In the genomic region with DNA sequence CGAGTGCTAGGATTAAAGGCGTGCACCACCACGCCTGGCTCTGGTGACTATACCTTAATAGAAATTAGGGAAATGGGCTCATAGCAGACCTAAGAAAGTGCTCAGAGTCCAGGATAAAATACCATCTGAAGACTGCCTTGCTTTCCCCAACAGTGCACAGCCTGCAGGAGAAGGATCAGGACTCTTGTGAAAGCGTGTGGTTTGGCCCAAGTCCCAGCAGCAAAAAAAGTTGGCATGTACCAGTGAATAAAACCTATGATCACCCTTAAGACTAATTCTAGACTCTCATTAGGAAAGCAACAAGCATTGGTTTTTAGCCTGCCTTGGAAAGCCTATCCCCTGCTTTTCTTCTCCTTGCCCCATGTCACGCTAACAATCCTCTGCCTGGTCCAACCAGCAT, we compare ENCODE assay signal across 16 mouse cellular contexts. TPM values are rescaled to one million over a fixed set of nuclear protein-coding genes. Genes with fewer than 3 reads are reported as not detected.
DNase-seq lines count a peak whose midpoint lies in the region; ATAC-seq and TF ChIP-seq lines count a peak whose summit lies in the region.
"Had no signal": no experiment of that assay in that cellular context is flagged by ENCODE, and none has a peak within 500 bp of the region (broad histone marks: within the 10 kb centered on the region; RNA-seq: fewer than 3 reads in every experiment).

No protein-coding gene starts in this region.

- H3K27ac ChIP-seq in forebrain, postnatal 0 days (ENCODE audit: low read depth, low read length), result no peak overlapping the region
- H3K27ac ChIP-seq: intestine, embryonic 15.5 days; liver, embryonic 12.5 days; stomach, postnatal 0 days had no signal

- H3ac ChIP-seq in C2C12 (ENCODE audit: control insufficient read depth, insufficient read length, low read depth), result no peak overlapping the region

- H3K9ac ChIP-seq in forebrain, postnatal 0 days, result no peak overlapping the region
- H3K9ac ChIP-seq: intestine, embryonic 15.5 days; liver, embryonic 12.5 days had no signal

- H3K79me2 ChIP-seq in C2C12 (ENCODE audit: control insufficient read depth, insufficient read depth), result peaks cover 8% of the 10 kb centered on the region

- ATAC-seq in forebrain, postnatal 0 days, result no peak
- ATAC-seq: intestine, embryonic 15.5 days; liver, embryonic 12.5 days had no signal

- no peak for TF ChIP-seq CTCF in C2C12 (IDR thresholded peaks at IDR 0.05; ENCODE audit: control insufficient read depth, insufficient read depth, insufficient read length)
- no peak for TF ChIP-seq CTCF in forebrain, postnatal 0 days (IDR thresholded peaks at IDR 0.05; ENCODE audit: low read depth)

- intact Hi-C loops in gastrocnemius, postnatal 36 days (cut with DNase I), result no loop called here
- intact Hi-C loops in left cerebral cortex, postnatal 4 days (cut with DNase I), result no loop called here

- no peak overlapping the region for H3K4me3 ChIP-seq in C2C12 (ENCODE audit: insufficient read depth, poor library complexity, severe bottlenecking)
- no peak overlapping the region for H3K4me3 ChIP-seq in forebrain, postnatal 0 days (ENCODE audit: low read depth, low read length)
- H3K4me3 ChIP-seq: intestine, embryonic 15.5 days; liver, embryonic 12.5 days; megakaryocyte, embryonic 14.5 days had no signal

- no peaks in the 10 kb centered on the region for H3K9me3 ChIP-seq in forebrain, postnatal 0 days (ENCODE audit: low read length)
- H3K9me3 ChIP-seq: intestine, embryonic 15.5 days; liver, embryonic 12.5 days; megakaryocyte, embryonic 14.5 days had no signal

- H3K4me1 ChIP-seq in forebrain, postnatal 0 days (ENCODE audit: insufficient read depth), result peaks cover 22% of the 10 kb centered on the region

- H3K36me3 ChIP-seq in C2C12 (ENCODE audit: control insufficient read depth, insufficient read depth), result peaks cover 10% of the 10 kb centered on the region
- peaks cover 16% of the 10 kb centered on the region for H3K36me3 ChIP-seq in forebrain, postnatal 0 days (ENCODE audit: insufficient read depth)
- H3K36me3 ChIP-seq: intestine, embryonic 15.5 days; liver, embryonic 12.5 days had no signal

- no peaks in the 10 kb centered on the region for H3K79me3 ChIP-seq in C2C12 (ENCODE audit: low read depth)

- no peaks in the 10 kb centered on the region for H3K27me3 ChIP-seq in C2C12 (ENCODE audit: control insufficient read depth, insufficient read depth, insufficient read length)
- H3K27me3 ChIP-seq in forebrain, postnatal 0 days (ENCODE audit: insufficient read depth, low read length), result no peaks in the 10 kb centered on the region
- H3K27me3 ChIP-seq: intestine, embryonic 15.5 days; megakaryocyte, embryonic 14.5 days had no signal

- WGBS in forebrain, postnatal 0 days, result 77% methylated on average over 5 of the region's 5 CpGs

- peak; percentile 32 for DNase-seq in gastrocnemius, adult 18-20 months (ENCODE audit: low spot score)
- no peak for DNase-seq in gastrocnemius, postnatal 36 days
- DNase-seq in adrenal gland, postnatal 36 days, result peak; percentile 75 to 83
- peak; percentile 61 for DNase-seq in lung, postnatal 14 days
- no peak for DNase-seq in left cerebral cortex, postnatal 4 days
- DNase-seq in retina, postnatal 1 day, result no peak
- DNase-seq in forebrain, postnatal 0 days, result no peak
- DNase-seq: cerebellum, postnatal 25 days had no signal

- H3K4me2 ChIP-seq in forebrain, postnatal 0 days (ENCODE audit: low read depth), result no peak overlapping the region
- H3K4me2 ChIP-seq: heart, embryonic 11.5 days; intestine, embryonic 15.5 days; liver, embryonic 12.5 days had no signal

TF ChIP-seq in C2C12, 6 proteins besides CTCF, POLR2A, EP300 and RAD21:
- no peak for TF ChIP-seq MYOD1 (IDR thresholded peaks at IDR 0.05; ENCODE audit: control insufficient read depth, insufficient read length, low read depth)
- TF ChIP-seq CEBPB (IDR thresholded peaks at IDR 0.05; ENCODE audit: low read depth), result peak; percentile 77
TF ChIP-seq in C2C12: peak in this region for 1.

RNA-seq across cellular contexts. Expression of a gene that starts 7.7 kb away (rescaled TPM):
- under 1 TPM; 0.39 to 0.40 TPM for total RNA-seq in gastrocnemius, adult 18-20 months (2021)
- under 1 TPM; 0.20 to 0.44 TPM for total RNA-seq in gastrocnemius, postnatal 36 days (2021)
- 0.32 TPM for polyA plus RNA-seq in C2C12 (2012; fragmentation: generic; extraction: Trizol)
- total RNA-seq in adrenal gland, postnatal 36 days (2021), result 1 to 10 TPM; 5.3 to 9.2 TPM
- total RNA-seq in left cerebral cortex, postnatal 4 days (2021), result 10 to 100 TPM; 46.2 to 46.7 TPM
- 32.9 and 37.1 TPM in 2 replicates for total RNA-seq in forebrain, postnatal 0 days (2014; rRNA removed)
- polyA plus RNA-seq in forebrain, postnatal 0 days (2015; fragmentation: Nextera tagmentation; extraction: Ambion mirVana), result 4.0 and 5.4 TPM in 2 replicates
- total RNA-seq: hematopoietic stem cell, adult 5-6 weeks; monocyte, adult 5-6 weeks had no signal

Comparison
In these comparisons a context has a peak if more than half of its experiments do, and no peak if none do; other contexts are left out.
1. DNase-seq: peak in gastrocnemius, adult 18-20 months (single experiment), adrenal gland, postnatal 36 days (2 of 2) and lung, postnatal 14 days (single experiment); none in gastrocnemius, postnatal 36 days (0 of 2), left cerebral cortex, postnatal 4 days (single experiment), retina, postnatal 1 day (single experiment) and forebrain, postnatal 0 days (single experiment).
2. RNA of a gene that starts 7.7 kb away (total RNA-seq): 46.2 to 46.7 TPM in left cerebral cortex, postnatal 4 days, 32.9 to 37.1 TPM in forebrain, postnatal 0 days and 5.3 to 9.2 TPM in adrenal gland, postnatal 36 days; 0.20 to 0.44 TPM in gastrocnemius, postnatal 36 days and 0.39 to 0.40 TPM in gastrocnemius, adult 18-20 months; every median in the first group is over 4 times any median in the second.